Mouse (Mus musculus) cortical plate, adult 2 months (tissue): ENCODE measurements around the gene Fhl2.

ENCODE experiments used
- CTCF ChIP-seq: fragments of 200-500 bp; IDR thresholded peaks from 2 replicates; pipeline ENCODE4 v1.5.1; 2011; ENCODE audit warnings: mild to moderate bottlenecking, control low read depth, low read length; ENCODE audit not compliant: insufficient read depth; ENCODE audit errors: extremely low read depth
- POLR2A ChIP-seq: fragments of 200-500 bp; IDR thresholded peaks from 2 replicates; pipeline ENCODE4 v1.6.1; 2011; ENCODE audit warnings: mild to moderate bottlenecking, low read length, control low read depth; ENCODE audit not compliant: insufficient read depth; ENCODE audit errors: extremely low read depth

DNA sequence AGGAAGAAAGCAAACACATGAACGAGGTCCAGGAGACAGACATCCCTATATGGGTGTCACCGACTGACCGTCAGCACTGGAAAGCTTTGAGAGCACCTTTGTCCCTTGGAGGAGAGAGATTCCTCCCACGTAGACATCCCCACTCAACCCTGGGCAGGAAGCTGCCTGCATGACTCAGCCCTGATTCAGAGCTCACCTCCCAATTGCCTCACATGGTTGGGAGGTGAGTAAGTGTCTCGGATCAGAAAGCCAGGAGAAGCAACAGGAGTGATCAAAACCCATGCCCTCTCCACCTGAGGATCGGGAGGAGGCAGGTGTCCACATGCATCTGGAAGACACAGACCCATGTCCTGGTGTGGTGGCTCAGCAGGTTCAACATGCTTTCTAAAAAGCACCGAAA, 28.2 kb downstream of the Fhl2 start:
- no peak for TF ChIP-seq CTCF
- no peak for TF ChIP-seq POLR2A
